In the genomic region with DNA sequence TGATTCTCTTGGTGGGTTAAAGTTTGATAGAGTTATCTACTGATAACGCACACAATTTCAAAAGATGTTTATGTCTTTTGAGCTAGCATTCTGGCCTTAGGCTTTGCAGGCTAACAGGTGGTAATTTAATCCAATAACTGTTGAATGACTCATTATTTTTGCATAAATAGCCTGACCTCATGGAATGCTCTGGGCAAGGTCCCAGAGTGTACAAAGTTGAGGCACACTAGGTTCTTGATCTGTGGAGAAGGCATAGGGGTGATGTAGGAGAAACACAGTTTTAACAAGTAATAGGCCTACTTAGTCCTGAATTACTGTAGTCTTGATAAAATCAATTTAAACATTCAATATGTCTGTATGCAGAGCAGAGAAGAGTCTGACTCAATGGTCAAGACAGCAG, we compare ENCODE assay signal across 27 mouse cellular contexts. TPM values are rescaled to one million over a fixed set of nuclear protein-coding genes. Genes with fewer than 3 reads are reported as not detected.
DNase-seq lines count a peak whose midpoint lies in the region; ATAC-seq and TF ChIP-seq lines count a peak whose summit lies in the region.
"Had no signal": no experiment of that assay in that cellular context is flagged by ENCODE, and none has a peak within 500 bp of the region (broad histone marks: within the 10 kb centered on the region; RNA-seq: fewer than 3 reads in every experiment).

No protein-coding gene starts in this region.

- 66% methylated on average over 1 of the region's 1 CpGs for WGBS in stomach, embryonic 15.5 days
- WGBS in stomach, postnatal 0 days, result 41% methylated on average over 1 of the region's 1 CpGs
- WGBS in intestine, embryonic 15.5 days, result 56% methylated on average over 1 of the region's 1 CpGs
- 16% methylated on average over 1 of the region's 1 CpGs for WGBS in intestine, postnatal 0 days

- H3K9me3 ChIP-seq in stomach, embryonic 15.5 days, result no peaks in the 10 kb centered on the region
- H3K9me3 ChIP-seq in stomach, postnatal 0 days (ENCODE audit: control insufficient read depth, low read length), result no peaks in the 10 kb centered on the region
- H3K9me3 ChIP-seq in intestine, embryonic 15.5 days, result no peaks in the 10 kb centered on the region
- no peaks in the 10 kb centered on the region for H3K9me3 ChIP-seq in intestine, postnatal 0 days (ENCODE audit: control insufficient read depth)
- H3K9me3 ChIP-seq: embryonic facial prominence, embryonic 13.5 days; embryonic facial prominence, embryonic 15.5 days; forebrain, embryonic 10.5 days; forebrain, embryonic 12.5 days had no signal

- 0 out of 2 replicates have a peak, but pooled peaks have one; percentile 2 for ATAC-seq in stomach, embryonic 15.5 days (ENCODE audit: insufficient read depth, low FRiP score, low read depth)
- no peak for ATAC-seq in stomach, postnatal 0 days (ENCODE audit: low FRiP score, low TSS enrichment)
- peak; percentile 67 for ATAC-seq in intestine, embryonic 15.5 days
- ATAC-seq in intestine, postnatal 0 days, result peak; percentile 47; the same call in 1 of the 2 replicates
- ATAC-seq: activated CD4-positive, CD25-positive, alpha-beta regulatory T cell, adult 4 months; forebrain, embryonic 14.5 days; forebrain, embryonic 16.5 days; Patski had no signal

- DNase-seq in stomach, postnatal 0 days (ENCODE audit: low spot score), result no peak
- DNase-seq in thymus, postnatal 14 days, result no peak
- no peak for DNase-seq in spleen, postnatal 14 days (ENCODE audit: low spot score in 2 of 2)
- DNase-seq: adrenal gland, adult 8-10 months; adrenal gland, postnatal 14 days; adrenal gland, postnatal 36 days; cerebellum, adult 11-12 months; cerebellum, adult 2 months; cerebellum, adult 9-10 months; cerebellum, postnatal 10 days; cerebellum, postnatal 25 days; embryo, embryonic 11 days had no signal

- H3K27ac ChIP-seq in stomach, embryonic 15.5 days, result no peak overlapping the region
- H3K27ac ChIP-seq in stomach, postnatal 0 days (replicated peaks), result no peak overlapping the region
- no peak overlapping the region for H3K27ac ChIP-seq in intestine, embryonic 15.5 days
- H3K27ac ChIP-seq in intestine, postnatal 0 days (ENCODE audit: low read depth, low read length), result no peak overlapping the region
- H3K27ac ChIP-seq: embryonic facial prominence, embryonic 13.5 days; embryonic facial prominence, embryonic 15.5 days; forebrain, embryonic 10.5 days; forebrain, embryonic 12.5 days had no signal

- H3K36me3 ChIP-seq in stomach, embryonic 15.5 days, result no peaks in the 10 kb centered on the region
- no peaks in the 10 kb centered on the region for H3K36me3 ChIP-seq in stomach, postnatal 0 days (ENCODE audit: control insufficient read depth, insufficient read depth, low read length)
- no peaks in the 10 kb centered on the region for H3K36me3 ChIP-seq in intestine, embryonic 15.5 days
- no peaks in the 10 kb centered on the region for H3K36me3 ChIP-seq in intestine, postnatal 0 days (ENCODE audit: control insufficient read depth, insufficient read depth)
- H3K36me3 ChIP-seq: embryonic facial prominence, embryonic 13.5 days; embryonic facial prominence, embryonic 15.5 days; forebrain, embryonic 10.5 days; forebrain, embryonic 12.5 days had no signal

- H3K4me3 ChIP-seq in stomach, embryonic 15.5 days (replicated peaks), result no peak overlapping the region
- no peak overlapping the region for H3K4me3 ChIP-seq in stomach, postnatal 0 days (ENCODE audit: low read depth, low read length)
- H3K4me3 ChIP-seq in intestine, embryonic 15.5 days (replicated peaks), result no peak overlapping the region
- no peak overlapping the region for H3K4me3 ChIP-seq in intestine, postnatal 0 days (ENCODE audit: low read depth, low read length)
- H3K4me3 ChIP-seq: embryonic facial prominence, embryonic 13.5 days; embryonic facial prominence, embryonic 15.5 days; erythroblast, embryonic 14.5 days; forebrain, embryonic 10.5 days; forebrain, embryonic 12.5 days had no signal

- no peak overlapping the region for H3K9ac ChIP-seq in stomach, embryonic 15.5 days
- H3K9ac ChIP-seq in stomach, postnatal 0 days (ENCODE audit: low read length), result no peak overlapping the region
- H3K9ac ChIP-seq in intestine, embryonic 15.5 days, result no peak overlapping the region
- no peak overlapping the region for H3K9ac ChIP-seq in intestine, postnatal 0 days (ENCODE audit: low read depth, low read length)
- H3K9ac ChIP-seq: embryonic facial prominence, embryonic 13.5 days; embryonic facial prominence, embryonic 15.5 days; forebrain, embryonic 12.5 days had no signal

- H3K4me1 ChIP-seq in stomach, embryonic 15.5 days, result no peaks in the 10 kb centered on the region
- no peaks in the 10 kb centered on the region for H3K4me1 ChIP-seq in stomach, postnatal 0 days (replicated peaks; ENCODE audit: control insufficient read depth, insufficient read depth)
- no peaks in the 10 kb centered on the region for H3K4me1 ChIP-seq in intestine, embryonic 15.5 days (replicated peaks)
- no peaks in the 10 kb centered on the region; the same call in 1 of the 2 replicates for H3K4me1 ChIP-seq in intestine, postnatal 0 days (replicated peaks; ENCODE audit: control insufficient read depth, insufficient read depth, low read length)
- H3K4me1 ChIP-seq: embryonic facial prominence, embryonic 13.5 days; embryonic facial prominence, embryonic 15.5 days; forebrain, embryonic 10.5 days; forebrain, embryonic 12.5 days had no signal

- no peak for TF ChIP-seq EP300 in stomach, postnatal 0 days (optimal IDR thresholded peaks at IDR 0.05)

- H3K27me3 ChIP-seq in stomach, embryonic 15.5 days (replicated peaks), result no peaks in the 10 kb centered on the region
- H3K27me3 ChIP-seq in stomach, postnatal 0 days (ENCODE audit: control insufficient read depth, insufficient read depth, low read length), result no peaks in the 10 kb centered on the region
- H3K27me3 ChIP-seq in intestine, embryonic 15.5 days (replicated peaks), result no peaks in the 10 kb centered on the region
- H3K27me3 ChIP-seq in intestine, postnatal 0 days (replicated peaks; ENCODE audit: control insufficient read depth, insufficient read depth, low read length), result no peaks in the 10 kb centered on the region
- H3K27me3 ChIP-seq: embryonic facial prominence, embryonic 13.5 days; embryonic facial prominence, embryonic 15.5 days; forebrain, embryonic 12.5 days; Patski had no signal

- TF ChIP-seq CTCF in stomach, postnatal 0 days (IDR thresholded peaks at IDR 0.05; ENCODE audit: low read depth), result no peak
- no peak for TF ChIP-seq CTCF in intestine, postnatal 0 days (IDR thresholded peaks at IDR 0.05; ENCODE audit: low read depth)

- H3K4me2 ChIP-seq in stomach, embryonic 15.5 days, result no peak overlapping the region
- H3K4me2 ChIP-seq in stomach, postnatal 0 days (replicated peaks; ENCODE audit: low read depth), result no peak overlapping the region
- no peak overlapping the region for H3K4me2 ChIP-seq in intestine, embryonic 15.5 days (replicated peaks)
- no peak overlapping the region for H3K4me2 ChIP-seq in intestine, postnatal 0 days (replicated peaks; ENCODE audit: low read depth)
- H3K4me2 ChIP-seq: embryonic facial prominence, embryonic 13.5 days; embryonic facial prominence, embryonic 15.5 days; forebrain, embryonic 12.5 days had no signal

RNA-seq across cellular contexts. Expression of a gene that starts 20.4 kb away (rescaled TPM):
- polyA plus RNA-seq in stomach, embryonic 15.5 days (2015; fragmentation: Nextera tagmentation; extraction: Ambion mirVana), result 0.18 and 0.34 TPM in 2 replicates
- 0.04 and 0.08 TPM in 2 replicates for polyA plus RNA-seq in stomach, postnatal 0 days (2015; fragmentation: Nextera tagmentation; extraction: Ambion mirVana)
- polyA plus RNA-seq in intestine, embryonic 15.5 days (2015; fragmentation: Nextera tagmentation; extraction: Ambion mirVana), result 0.14 and 0.15 TPM in 2 replicates
- polyA plus RNA-seq in intestine, postnatal 0 days (2015; fragmentation: Nextera tagmentation; extraction: Ambion mirVana), result 0.13 TPM in 1 of 2 replicates, not detected in the other
- polyA plus RNA-seq: activated CD4-positive, CD25-positive, alpha-beta regulatory T cell, adult 4 months; C2C12; erythroblast, embryonic 14.5 days; forebrain, embryonic 12.5 days; forebrain, embryonic 14.5 days; Patski had no signal

RNA-seq across cellular contexts. Expression of a gene that starts 22.8 kb away (rescaled TPM):
- polyA plus RNA-seq in stomach, embryonic 15.5 days (2015; fragmentation: Nextera tagmentation; extraction: Ambion mirVana), result not detected in 2 replicates
- polyA plus RNA-seq in stomach, postnatal 0 days (2015; fragmentation: Nextera tagmentation; extraction: Ambion mirVana), result not detected in 2 replicates
- not detected in 2 replicates for polyA plus RNA-seq in intestine, embryonic 15.5 days (2015; fragmentation: Nextera tagmentation; extraction: Ambion mirVana)
- not detected in 2 replicates for polyA plus RNA-seq in intestine, postnatal 0 days (2015; fragmentation: Nextera tagmentation; extraction: Ambion mirVana)
- polyA plus RNA-seq: activated CD4-positive, CD25-positive, alpha-beta regulatory T cell, adult 4 months; C2C12; cerebellum, adult 2 months; cortical plate, adult 2 months; embryonic facial prominence, embryonic 11.5 days; embryonic facial prominence, embryonic 13.5 days; embryonic facial prominence, embryonic 15.5 days; erythroblast, embryonic 14.5 days; forebrain, embryonic 10.5 days; forebrain, embryonic 12.5 days; forebrain, embryonic 14.5 days; forebrain, embryonic 16.5 days; Patski had no signal

RNA-seq across cellular contexts. Expression of a gene that starts 33.8 kb away (rescaled TPM):
- polyA plus RNA-seq in stomach, embryonic 15.5 days (2015; fragmentation: Nextera tagmentation; extraction: Ambion mirVana), result not detected in 2 replicates
- not detected in 2 replicates for polyA plus RNA-seq in stomach, postnatal 0 days (2015; fragmentation: Nextera tagmentation; extraction: Ambion mirVana)
- polyA plus RNA-seq in intestine, embryonic 15.5 days (2015; fragmentation: Nextera tagmentation; extraction: Ambion mirVana), result not detected in 2 replicates
- not detected in 2 replicates for polyA plus RNA-seq in intestine, postnatal 0 days (2015; fragmentation: Nextera tagmentation; extraction: Ambion mirVana)
- polyA plus RNA-seq: activated CD4-positive, CD25-positive, alpha-beta regulatory T cell, adult 4 months; C2C12; cerebellum, adult 2 months; cortical plate, adult 2 months; embryonic facial prominence, embryonic 11.5 days; embryonic facial prominence, embryonic 13.5 days; embryonic facial prominence, embryonic 15.5 days; erythroblast, embryonic 14.5 days; forebrain, embryonic 10.5 days; forebrain, embryonic 12.5 days; forebrain, embryonic 14.5 days; forebrain, embryonic 16.5 days; Patski had no signal

RNA-seq across cellular contexts. Expression of a gene that starts 47.1 kb away (rescaled TPM):
- not detected in 2 replicates for polyA plus RNA-seq in stomach, embryonic 15.5 days (2015; fragmentation: Nextera tagmentation; extraction: Ambion mirVana)
- not detected in 2 replicates for polyA plus RNA-seq in stomach, postnatal 0 days (2015; fragmentation: Nextera tagmentation; extraction: Ambion mirVana)
- not detected in 2 replicates for polyA plus RNA-seq in intestine, embryonic 15.5 days (2015; fragmentation: Nextera tagmentation; extraction: Ambion mirVana)
- not detected in 2 replicates for polyA plus RNA-seq in intestine, postnatal 0 days (2015; fragmentation: Nextera tagmentation; extraction: Ambion mirVana)
- polyA plus RNA-seq: activated CD4-positive, CD25-positive, alpha-beta regulatory T cell, adult 4 months; C2C12; cerebellum, adult 2 months; cortical plate, adult 2 months; embryonic facial prominence, embryonic 11.5 days; embryonic facial prominence, embryonic 13.5 days; embryonic facial prominence, embryonic 15.5 days; erythroblast, embryonic 14.5 days; forebrain, embryonic 10.5 days; forebrain, embryonic 12.5 days; forebrain, embryonic 14.5 days; forebrain, embryonic 16.5 days; Patski had no signal
